Mouse (Mus musculus) liver, adult 2 months (tissue): Measurements from ENCODE around the gene Pycr2. TPM values are rescaled to one million over a fixed set of nuclear protein-coding genes. Genes with fewer than 3 reads are reported as not detected.
"Not testable (repeated sequence)": the region's sequence is repeated elsewhere in the genome, so short reads cannot be mapped to it uniquely, and the experiment has no call there.

ENCODE experiments used
- DNase-seq: peaks from one replicate; pipeline ENCODE4 v3.0.0-alpha.2; 2011; ENCODE audit warnings: low read depth, low spot score; ENCODE audit errors: extremely low read depth
- H3K27ac ChIP-seq: fragments of 200-500 bp; replicated peaks from 2 replicates; pipeline ENCODE4 v1.5.1; 2012; ENCODE audit warnings: low read depth, mild to moderate bottlenecking, control low read depth, inconsistent platforms, low read length; ENCODE audit not compliant: insufficient read depth
- H3K27me3 ChIP-seq: fragments of 200-500 bp; 2 replicates; pipeline ENCODE4 v1.6.1; 2012; ENCODE audit warnings: mild to moderate bottlenecking, moderate library complexity, low read length, inconsistent platforms; ENCODE audit not compliant: control insufficient read depth, insufficient read depth
- H3K36me3 ChIP-seq: fragments of 200-500 bp; 2 replicates; pipeline ENCODE4 v1.6.1; 2012; ENCODE audit warnings: low read length, inconsistent platforms; ENCODE audit not compliant: control insufficient read depth, insufficient read depth
- H3K4me1 ChIP-seq: fragments of 200-500 bp; 2 replicates; pipeline ENCODE4 v1.6.1; 2011; ENCODE audit warnings: low read length; ENCODE audit not compliant: control insufficient read depth, insufficient read depth
- H3K4me3 ChIP-seq: fragments of 200-500 bp; 2 replicates; pipeline ENCODE4 v1.5.1; 2011; ENCODE audit warnings: low read depth, mild to moderate bottlenecking, control low read depth, low read length, moderate library complexity; ENCODE audit not compliant: insufficient read depth
- H3K79me2 ChIP-seq: fragments of 200-500 bp; 2 replicates; pipeline ENCODE4 v1.6.1; 2012; ENCODE audit warnings: inconsistent platforms, mild to moderate bottlenecking, low read length, moderate library complexity; ENCODE audit not compliant: control insufficient read depth, insufficient read depth
- H3K9ac ChIP-seq: fragments of 200-500 bp; 2 replicates; pipeline ENCODE4 v1.6.1; 2012; ENCODE audit warnings: low read depth, mild to moderate bottlenecking, control low read depth, inconsistent platforms, low read length
- CTCF ChIP-seq: fragments of 200-500 bp; IDR thresholded peaks from 2 replicates; pipeline ENCODE4 v1.5.1; 2011; ENCODE audit warnings: low read depth, low read length, control low read depth
- POLR2A ChIP-seq: fragments of 200-500 bp; IDR thresholded peaks from 2 replicates; pipeline ENCODE4 v1.6.1; 2011; ENCODE audit warnings: low read length, control low read depth; ENCODE audit not compliant: insufficient read depth; ENCODE audit errors: extremely low read depth
- WGBS: fragments of 180-500 bp; shearing (Covaris S2); methylation state at CpG from one replicate; pipeline ENCODE4 v1.1.7; 2018; 5-methylcytosine and 5-hydroxymethylcytosine counted together
- polyA plus RNA-seq: library from polyadenylated mRNA; depleted of rRNA; stranded (reverse); fragments of >200 nt; gene quantifications from 2 replicates; pipeline ENCODE4 v1.2.3, GENCODE M21; 2012
- total RNA-seq: library from RNA; depleted of rRNA; stranded (reverse); fragments of >200 nt; gene quantifications from 2 replicates; pipeline ENCODE4 v1.2.3, GENCODE M21; 2014

The Pycr2 gene
- total and polyA plus RNA-seq, 2 experiments, result 5.7 to 8.5 TPM

GRCm38 (mm10) chr1:180884484-180884883, 19.6 kb upstream of the Pycr2 start:
- H3K27ac ChIP-seq, result no peak overlapping the region
- H3K79me2 ChIP-seq, result no peaks in the 10 kb centered on the region
- 0 out of 2 replicates have a peak, but pooled peaks cover 2% of the 10 kb centered on the region for H3K4me1 ChIP-seq
- no peak overlapping the region for H3K9ac ChIP-seq
- no peak for DNase-seq
- 85% methylated on average over 9 of the region's 9 CpGs for WGBS
- TF ChIP-seq POLR2A (no peak), CTCF (no peak)
- H3K36me3 ChIP-seq, result no peaks in the 10 kb centered on the region
- H3K4me3 ChIP-seq, result no peak overlapping the region
- no peaks in the 10 kb centered on the region for H3K27me3 ChIP-seq

DNA sequence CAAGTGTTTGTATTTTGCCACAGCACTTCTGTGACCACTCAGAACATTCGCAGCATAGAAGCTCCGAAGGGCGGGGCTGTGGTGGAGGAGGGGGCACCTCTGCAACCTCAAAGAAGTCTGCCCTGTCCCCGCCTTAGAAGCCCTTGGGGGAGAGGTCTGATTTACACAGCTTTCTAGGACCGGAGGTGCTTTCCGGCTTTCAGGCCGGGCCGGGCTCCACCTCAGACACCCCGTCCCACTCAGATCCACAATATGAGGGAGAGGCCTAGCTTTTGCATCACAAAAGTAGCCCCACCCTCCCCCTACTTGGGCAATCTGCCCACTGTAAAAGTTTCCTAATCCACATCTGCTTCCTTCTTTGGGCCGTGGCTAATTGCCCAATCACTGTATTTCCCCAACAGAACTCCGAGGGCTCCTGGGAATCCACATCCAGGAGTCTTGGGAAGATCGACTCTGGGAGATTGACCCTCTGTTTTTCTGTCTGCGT, 15.5 kb upstream of the Pycr2 start:
- peak; percentile 18 for DNase-seq
- TF ChIP-seq POLR2A, result no peak
- no peak for TF ChIP-seq CTCF
- Histone ChIP-seq H3K4me3 (no peak overlapping the region), H3K4me1 (0 out of 2 replicates have a peak, but pooled peaks cover 2% of the 10 kb centered on the region), H3K9ac (no peak overlapping the region), H3K36me3 (no peaks in the 10 kb centered on the region), H3K27ac (no peak overlapping the region), H3K27me3 (no peaks in the 10 kb centered on the region; the same call in 1 of the 2 replicates), H3K79me2 (no peaks in the 10 kb centered on the region)
- WGBS, result 12% methylated on average over 13 of the region's 13 CpGs

- no peak for DNase-seq
- H3K4me1 ChIP-seq, result 0 out of 2 replicates have a peak, but pooled peaks cover 2% of the 10 kb centered on the region
- H3K27me3 ChIP-seq, result peaks cover 1% of the 10 kb centered on the region
- no peak overlapping the region for H3K4me3 ChIP-seq
- H3K9ac ChIP-seq, result no peak overlapping the region
- no peaks in the 10 kb centered on the region for H3K36me3 ChIP-seq
- H3K27ac ChIP-seq, result no peak overlapping the region
- WGBS, result 64% methylated on average over 7 of the region's 7 CpGs
- no peaks in the 10 kb centered on the region for H3K79me2 ChIP-seq
- TF ChIP-seq POLR2A, result no peak
- TF ChIP-seq CTCF, result no peak
Measured at GRCm38 (mm10) chr1:180889172-180889571, 14.9 kb upstream of the Pycr2 start.

DNA sequence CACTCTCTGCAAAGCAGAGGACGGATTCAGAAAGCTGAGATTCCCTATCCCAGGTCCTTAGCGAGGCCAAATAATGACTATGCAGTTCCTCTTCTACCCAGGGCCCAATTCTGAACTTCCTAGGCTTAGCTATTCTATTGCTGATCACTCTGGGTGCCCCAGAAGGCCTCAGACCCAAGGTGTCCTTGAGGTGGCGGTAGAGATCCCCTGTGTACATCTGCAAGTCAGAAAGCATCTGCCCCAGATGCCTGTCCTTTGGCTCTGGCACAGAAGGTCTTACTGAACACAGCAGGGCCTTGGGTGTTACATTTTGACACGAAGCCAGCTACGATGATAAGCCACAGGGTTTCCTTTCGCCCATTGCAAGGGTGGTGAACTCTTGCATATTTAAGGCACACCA, 14.3 kb upstream of the Pycr2 start:
- no peaks in the 10 kb centered on the region for H3K79me2 ChIP-seq
- no peak overlapping the region for H3K9ac ChIP-seq
- H3K36me3 ChIP-seq, result no peaks in the 10 kb centered on the region
- peaks cover 8% of the 10 kb centered on the region for H3K27me3 ChIP-seq
- WGBS, result 69% methylated on average over 6 of the region's 6 CpGs
- H3K4me3 ChIP-seq, result no peak overlapping the region
- no peak overlapping the region for H3K27ac ChIP-seq
- DNase-seq, result no peak
- 0 out of 2 replicates have a peak, but pooled peaks cover 2% of the 10 kb centered on the region for H3K4me1 ChIP-seq
- TF ChIP-seq POLR2A (no peak), CTCF (0 out of 2 replicates have a peak, but pooled peaks have one; percentile 8)

- Histone ChIP-seq H3K27ac (no peak within 1 kb of the TSS), H3K27me3 (peaks cover 12% of the 10 kb centered on the region), H3K36me3 (no peaks in the 10 kb centered on the region), H3K79me2 (no peaks in the 10 kb centered on the region), H3K4me3 (no peak within 1 kb of the TSS), H3K4me1 (0 out of 2 replicates have a peak, but pooled peaks cover 2% of the 10 kb centered on the region), H3K9ac (no peak within 1 kb of the TSS)
- 65% methylated on average over 10 of the region's 10 CpGs for WGBS
- no peak for DNase-seq
- TF ChIP-seq CTCF, result no peak
- no peak for TF ChIP-seq POLR2A
Measured at GRCm38 (mm10) chr1:180892808-180893207, 11.3 kb upstream of the Pycr2 start, which contains the start of gene Lefty2. TSS of gene Lefty2 (plus strand) at chr1:180893108.

GRCm38 (mm10) chr1:180894088-180894987, 9.8 kb upstream of the Pycr2 start:
- not testable (repeated sequence) for H3K79me2 ChIP-seq, H3K9ac ChIP-seq, H3K4me3 ChIP-seq, H3K4me1 ChIP-seq, H3K27ac ChIP-seq, DNase-seq, H3K36me3 ChIP-seq
- H3K27me3 ChIP-seq, result peaks cover 12% of the 10 kb centered on the region
- WGBS, result 12% methylated on average over 50 of the region's 51 CpGs
